Mouse (Mus musculus) testis, adult 2 months (tissue): ENCODE data around the gene Spindoc.

Experiments
- CTCF ChIP-seq: fragments of 200-500 bp; IDR thresholded peaks from 2 replicates; pipeline ENCODE4 v1.5.1; 2012; ENCODE audit warnings: low read depth, mild to moderate bottlenecking, inconsistent platforms, low read length, moderate library complexity; ENCODE audit not compliant: control insufficient read depth, insufficient read depth, insufficient replicate concordance
- POLR2A ChIP-seq: fragments of 200-500 bp; IDR thresholded peaks from 2 replicates; pipeline ENCODE4 v1.6.1; 2012; ENCODE audit warnings: low read depth, mild to moderate bottlenecking, inconsistent platforms, low read length, moderate library complexity; ENCODE audit not compliant: control insufficient read depth

- no peak for TF ChIP-seq POLR2A
- TF ChIP-seq CTCF: peak; percentile 72
Observed at GRCm38 (mm10) chr19:7417911-7418849, 35.4 kb upstream of the Spindoc start.
